Mouse (Mus musculus) hindbrain, embryonic 12.5 days (tissue): Measurements from ENCODE around the gene Derl3. TPM values are rescaled to one million over a fixed set of nuclear protein-coding genes. Genes with fewer than 3 reads are reported as not detected.
"Not testable (repeated sequence)": the region's sequence is repeated elsewhere in the genome, so short reads cannot be mapped to it uniquely, and the experiment has no call there.

ENCODE experiments used
- ATAC-seq: fragments of 200-750 bp; cut with Nextera tagmentation; 2 replicates; pipeline ENCODE4 v1.8.0; 2017; ENCODE audit warnings: moderate TSS enrichment; ENCODE audit not compliant: low FRiP score
- H3K27ac ChIP-seq: fragments of 300-500 bp; sonication (generic); 2 replicates; pipeline ENCODE4 v1.5.1; 2016; ENCODE audit warnings: mild to moderate bottlenecking
- H3K27me3 ChIP-seq: fragments of 300-500 bp; sonication (generic); 2 replicates; pipeline ENCODE4 v1.6.1; 2016; ENCODE audit warnings: mild to moderate bottlenecking
- H3K36me3 ChIP-seq: fragments of 300-500 bp; sonication (generic); 2 replicates; pipeline ENCODE4 v1.6.1; 2016; ENCODE audit warnings: mild to moderate bottlenecking
- H3K4me1 ChIP-seq: fragments of 300-500 bp; sonication (generic); 2 replicates; pipeline ENCODE4 v1.6.1; 2016
- H3K4me2 ChIP-seq: fragments of 300-500 bp; sonication (generic); replicated peaks from 2 replicates; pipeline ENCODE4 v1.6.1; 2016; ENCODE audit warnings: mild to moderate bottlenecking
- H3K4me3 ChIP-seq: fragments of 300-500 bp; sonication (generic); 2 replicates; pipeline ENCODE4 v1.5.1; 2016; ENCODE audit warnings: mild to moderate bottlenecking
- H3K9ac ChIP-seq: fragments of 300-500 bp; sonication (generic); 2 replicates; pipeline ENCODE4 v1.6.1; 2016; ENCODE audit warnings: mild to moderate bottlenecking, moderate library complexity
- H3K9me3 ChIP-seq: fragments of 300-500 bp; sonication (generic); replicated peaks from 2 replicates; pipeline ENCODE4 v1.6.1; 2016; ENCODE audit warnings: mild to moderate bottlenecking
- WGBS: fragments of 180-500 bp; shearing (Covaris S2); methylation state at CpG from one replicate; pipeline ENCODE4 v1.1.7; 2016; 5-methylcytosine and 5-hydroxymethylcytosine counted together
- polyA plus RNA-seq: library from polyadenylated mRNA; unstranded; fragments of >200 nt; fragmentation: Nextera tagmentation; extraction: Ambion mirVana; gene quantifications from 2 replicates; pipeline ENCODE4 v1.2.1, GENCODE M21; 2016

The Derl3 gene
- polyA plus RNA-seq, 1 experiment from 2014 or later = 2.9 TPM

- Histone ChIP-seq H3K27me3 (no peaks in the 10 kb centered on the region; the same call in 1 of the 2 replicates), H3K4me1 (peaks cover 18% of the 10 kb centered on the region), H3K4me3 (no peak overlapping the region), H3K9ac (no peak overlapping the region), H3K4me2 (no peak overlapping the region), H3K27ac (no peak overlapping the region), H3K36me3 (no peaks in the 10 kb centered on the region), H3K9me3 (no peaks in the 10 kb centered on the region)
- WGBS = 93% methylated on average over 10 of the region's 10 CpGs
- no peak for ATAC-seq
Observed at GRCm38 (mm10) chr10:75880351-75880750, 12.9 kb upstream of the Derl3 start.

DNA sequence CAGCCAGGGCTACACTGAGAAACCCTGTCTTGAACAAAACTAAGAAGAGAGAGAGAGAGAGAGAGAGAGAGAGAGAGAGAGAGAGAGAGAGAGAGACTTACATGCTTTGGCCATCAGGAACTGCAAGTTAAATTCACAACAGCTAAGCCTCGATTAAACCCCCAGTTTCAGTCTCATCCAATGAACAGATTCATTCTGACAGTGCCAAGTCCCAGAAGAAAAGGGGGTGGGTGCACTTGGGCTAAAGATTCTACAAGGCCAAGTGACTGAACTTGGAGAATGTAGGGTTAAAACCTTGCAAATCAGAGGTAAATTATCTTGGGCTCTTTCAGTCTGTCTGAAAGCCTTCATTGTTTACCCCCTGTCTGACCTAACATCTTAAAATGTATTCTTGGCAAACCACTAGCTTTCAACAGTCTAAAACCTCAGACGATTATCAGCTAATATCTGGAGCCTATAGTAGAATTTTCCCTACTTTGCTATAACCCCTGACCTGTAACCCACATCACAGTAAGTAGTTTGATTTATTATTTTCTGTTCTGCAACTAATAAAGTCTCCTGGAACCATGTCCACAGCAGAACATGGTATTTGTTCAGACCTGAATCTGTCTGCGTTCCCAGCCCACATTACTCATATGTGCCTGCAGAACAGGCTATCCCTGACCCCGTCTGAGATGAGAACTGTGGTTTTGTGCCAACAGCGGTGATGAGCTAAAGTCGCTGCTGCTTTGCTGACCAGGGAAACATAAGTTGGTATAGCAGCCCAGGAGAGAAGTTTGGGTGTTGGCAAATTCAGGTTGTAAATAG is 12.2 kb upstream of the Derl3 start:
- H3K4me3 ChIP-seq = no peak overlapping the region
- no peaks in the 10 kb centered on the region; the same call in 1 of the 2 replicates for H3K27me3 ChIP-seq
- WGBS = 60% methylated on average over 6 of the region's 6 CpGs
- no peaks in the 10 kb centered on the region for H3K36me3 ChIP-seq
- no peak overlapping the region for H3K4me2 ChIP-seq
- peak overlapping the region; percentile 76 for H3K27ac ChIP-seq
- no peak overlapping the region for H3K9ac ChIP-seq
- H3K4me1 ChIP-seq = peaks cover 18% of the 10 kb centered on the region
- no peaks in the 10 kb centered on the region for H3K9me3 ChIP-seq
- ATAC-seq = no peak

- no peak overlapping the region for H3K4me3 ChIP-seq
- H3K27ac ChIP-seq = peak overlapping the region; percentile 76
- peak overlapping the region; percentile 27 for H3K4me2 ChIP-seq
- H3K4me1 ChIP-seq = peaks cover 18% of the 10 kb centered on the region
- H3K9ac ChIP-seq = no peak overlapping the region
- 13% methylated on average over 20 of the region's 20 CpGs for WGBS
- ATAC-seq = peak; percentile 29; the same call in 1 of the 2 replicates
- H3K27me3 ChIP-seq = no peaks in the 10 kb centered on the region; the same call in 1 of the 2 replicates
- no peaks in the 10 kb centered on the region for H3K36me3 ChIP-seq
- no peaks in the 10 kb centered on the region for H3K9me3 ChIP-seq
Observed at GRCm38 (mm10) chr10:75881578-75882432, 11.4 kb upstream of the Derl3 start.

DNA sequence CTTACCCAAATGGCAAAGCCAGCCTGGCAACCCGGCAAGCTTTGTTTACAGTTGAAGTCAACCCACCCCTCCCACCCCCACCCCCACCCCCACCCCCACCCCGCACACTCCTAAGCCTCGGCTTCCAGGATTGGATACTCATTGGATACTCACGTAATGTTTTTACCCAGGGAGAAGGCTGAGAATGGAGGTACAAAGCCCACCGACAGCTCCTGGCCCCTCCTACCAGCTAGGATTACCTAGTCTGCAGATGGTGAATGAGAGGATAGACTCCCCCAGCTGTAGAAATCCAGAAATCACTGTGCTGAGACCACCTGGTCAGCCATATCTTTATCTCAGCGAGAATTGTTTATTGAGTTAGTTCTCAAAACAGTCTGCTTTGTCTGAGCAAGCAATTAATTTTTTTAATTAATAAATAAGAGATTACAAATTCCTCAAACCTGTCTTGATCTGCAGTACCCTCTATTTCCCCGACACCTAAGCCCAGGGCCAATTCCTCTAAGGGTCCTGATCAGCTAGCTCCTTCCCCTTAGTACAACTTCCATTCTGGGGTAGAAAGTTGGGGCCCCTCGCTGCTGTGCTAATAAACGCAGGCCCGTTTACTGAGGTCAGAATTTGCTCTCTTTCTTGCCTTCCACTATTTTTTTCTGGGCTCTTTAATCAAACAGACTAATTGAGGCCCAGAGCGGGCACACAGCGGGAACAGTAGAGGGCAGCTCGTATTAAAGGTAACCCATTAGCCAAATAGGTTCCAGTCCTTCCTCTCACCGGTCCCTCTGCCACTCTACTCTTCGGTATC is 10.6 kb upstream of the Derl3 start:
- Histone ChIP-seq H3K27me3 (no peaks in the 10 kb centered on the region; the same call in 1 of the 2 replicates), H3K36me3 (no peaks in the 10 kb centered on the region), H3K9ac (no peak overlapping the region), H3K4me3 (no peak overlapping the region), H3K9me3 (no peaks in the 10 kb centered on the region), H3K27ac (peak overlapping the region; percentile 76), H3K4me2 (peak overlapping the region; percentile 37), H3K4me1 (peaks cover 18% of the 10 kb centered on the region)
- 7% methylated on average over 15 of the region's 15 CpGs for WGBS
- peak; percentile 55; the same call in 1 of the 2 replicates for ATAC-seq

DNA sequence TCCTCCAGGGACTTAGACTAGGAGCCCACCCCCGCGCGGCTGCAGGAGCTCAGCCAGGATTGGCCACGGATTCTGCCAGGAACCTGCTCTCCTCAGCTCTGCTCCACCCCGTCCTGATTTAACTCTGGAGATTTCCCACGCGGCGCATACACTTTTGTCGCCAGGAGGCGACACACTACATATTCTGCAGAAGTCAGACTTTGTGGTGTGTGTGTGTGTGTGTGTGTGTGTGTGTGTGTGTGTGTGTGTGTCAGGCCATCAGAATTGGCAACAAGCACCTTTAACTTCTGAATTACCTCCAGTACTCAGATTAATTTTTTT is 10.0 kb upstream of the Derl3 start:
- H3K36me3 ChIP-seq = no peaks in the 10 kb centered on the region
- no peaks in the 10 kb centered on the region; the same call in 1 of the 2 replicates for H3K27me3 ChIP-seq
- peak overlapping the region; percentile 37 for H3K4me2 ChIP-seq
- WGBS = 5% methylated on average over 10 of the region's 10 CpGs
- H3K4me1 ChIP-seq = peaks cover 18% of the 10 kb centered on the region
- no peak overlapping the region for H3K9ac ChIP-seq
- peak; percentile 62 for ATAC-seq
- no peaks in the 10 kb centered on the region for H3K9me3 ChIP-seq
- H3K27ac ChIP-seq = 0 out of 2 replicates have a peak overlapping the region, but pooled peaks have one; percentile 7
- H3K4me3 ChIP-seq = no peak overlapping the region

DNA sequence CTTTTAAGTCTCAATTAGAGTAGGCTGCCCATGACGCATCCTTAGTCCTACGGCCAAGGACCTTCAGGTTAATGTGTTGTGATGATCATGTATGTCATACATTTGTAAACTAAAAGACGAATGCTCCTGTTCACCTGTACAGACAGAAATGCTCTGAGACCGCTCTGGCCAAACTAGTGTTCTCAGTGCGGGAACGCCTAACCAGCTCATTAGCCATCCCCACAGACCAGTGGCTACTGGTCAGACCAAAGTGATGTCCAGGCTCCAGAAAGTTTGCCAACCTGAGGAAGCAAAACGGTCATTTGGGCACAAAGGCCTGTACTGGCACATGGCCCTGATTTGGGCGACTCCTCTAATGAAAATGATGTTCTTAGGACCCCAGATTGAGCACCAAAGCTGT is 8.5 kb upstream of the Derl3 start:
- WGBS = 94% methylated on average over 8 of the region's 8 CpGs
- Histone ChIP-seq H3K9me3 (no peaks in the 10 kb centered on the region), H3K4me2 (no peak overlapping the region), H3K36me3 (no peaks in the 10 kb centered on the region), H3K4me3 (no peak overlapping the region), H3K27ac (no peak overlapping the region), H3K27me3 (no peaks in the 10 kb centered on the region; the same call in 1 of the 2 replicates), H3K9ac (no peak overlapping the region), H3K4me1 (peaks cover 26% of the 10 kb centered on the region)
- no peak for ATAC-seq

DNA sequence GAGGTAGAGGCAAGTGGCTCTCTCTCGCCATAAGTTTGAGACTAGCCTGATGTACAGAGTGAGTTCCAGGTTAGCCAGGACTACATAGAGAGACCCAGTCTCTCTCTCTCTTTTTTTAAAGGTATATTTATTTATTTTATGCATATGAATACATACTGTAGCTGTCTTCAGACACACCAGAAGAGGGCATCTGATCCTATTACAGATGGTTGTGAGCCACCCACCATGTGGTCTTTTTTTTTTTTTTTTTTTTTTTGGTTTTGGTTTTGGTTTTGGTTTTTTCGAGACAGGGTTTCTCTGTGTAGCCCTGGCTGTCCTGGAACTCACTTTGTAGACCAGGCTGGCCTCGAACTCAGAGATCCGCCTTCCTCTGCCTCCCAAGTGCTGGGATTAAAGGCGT is 5.7 kb upstream of the Derl3 start:
- not testable (repeated sequence) for H3K9ac ChIP-seq, H3K4me2 ChIP-seq, H3K27ac ChIP-seq, H3K27me3 ChIP-seq, ATAC-seq, H3K4me3 ChIP-seq, H3K9me3 ChIP-seq, H3K36me3 ChIP-seq
- 84% methylated on average over 5 of the region's 5 CpGs for WGBS
- peaks cover 14% of the 10 kb centered on the region for H3K4me1 ChIP-seq

DNA sequence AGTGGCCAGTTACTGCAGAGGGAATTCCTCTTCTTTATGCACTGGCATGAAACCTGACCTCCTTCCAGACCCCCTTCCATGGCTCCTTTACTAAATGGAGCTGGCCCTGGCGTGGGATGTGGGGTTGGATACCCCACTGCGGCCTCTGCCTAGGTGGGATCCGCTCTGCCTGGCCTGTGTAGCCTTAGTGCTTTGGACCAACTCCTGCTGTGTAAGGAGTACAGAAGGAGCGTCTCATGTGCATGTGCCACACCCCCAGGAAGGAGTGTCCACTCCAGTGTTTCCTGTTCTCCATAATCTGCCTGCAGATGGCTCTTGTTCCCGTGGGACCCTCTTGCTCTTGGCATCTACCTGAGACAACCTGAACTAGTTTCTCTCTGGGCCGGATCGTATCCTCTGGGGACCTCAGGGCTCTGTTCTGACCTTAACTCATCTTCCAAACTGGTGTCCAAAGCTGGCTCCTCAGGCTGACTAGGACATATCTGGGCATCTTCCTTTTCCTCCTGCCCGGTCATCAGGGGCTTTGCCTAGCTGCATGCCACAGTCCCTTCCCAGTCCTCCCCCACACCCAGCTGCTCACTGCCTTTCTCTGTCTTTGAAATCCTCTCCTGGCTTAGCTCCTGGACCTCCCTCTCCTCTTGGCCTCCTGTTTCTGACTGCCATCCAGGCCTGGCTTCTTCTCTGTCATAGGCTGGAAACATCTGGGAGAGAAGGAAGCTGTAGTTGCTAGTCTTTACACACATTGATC is 3.6 kb upstream of the Derl3 start:
- Histone ChIP-seq H3K4me3 (no peak overlapping the region), H3K9ac (no peak overlapping the region), H3K9me3 (no peaks in the 10 kb centered on the region), H3K4me1 (peaks cover 22% of the 10 kb centered on the region), H3K27ac (no peak overlapping the region), H3K4me2 (no peak overlapping the region), H3K27me3 (no peaks in the 10 kb centered on the region), H3K36me3 (peaks cover 6% of the 10 kb centered on the region)
- 43% methylated on average over 8 of the region's 8 CpGs for WGBS
- no peak for ATAC-seq

DNA sequence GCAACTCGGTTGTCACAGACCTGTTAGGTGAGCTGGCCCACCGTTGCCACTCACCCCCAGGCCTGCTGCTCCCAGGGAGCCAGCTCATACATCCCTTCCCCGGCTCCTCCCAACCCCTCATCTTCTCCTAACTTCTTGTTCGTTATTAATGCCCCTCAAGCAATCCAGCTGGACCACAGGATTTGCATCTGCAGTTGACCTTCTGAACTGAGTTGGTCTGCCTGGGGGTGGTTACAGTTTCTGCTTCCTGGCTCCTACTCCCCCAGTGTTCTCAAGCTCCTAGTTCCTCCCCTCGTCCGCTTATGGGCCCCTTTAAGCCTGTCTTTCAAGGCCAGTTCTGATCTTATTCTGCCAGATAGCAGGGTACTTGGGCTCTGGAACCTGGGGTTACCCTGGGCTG is 1.4 kb downstream of the Derl3 start:
- Histone ChIP-seq H3K36me3 (peaks cover 46% of the 10 kb centered on the region), H3K4me2 (no peak overlapping the region), H3K27me3 (no peaks in the 10 kb centered on the region), H3K4me1 (peaks cover 18% of the 10 kb centered on the region), H3K27ac (no peak overlapping the region), H3K4me3 (no peak overlapping the region), H3K9me3 (no peaks in the 10 kb centered on the region), H3K9ac (no peak overlapping the region)
- WGBS = 77% methylated on average over 6 of the region's 6 CpGs
- no peak for ATAC-seq

- ATAC-seq = no peak
- no peaks in the 10 kb centered on the region for H3K9me3 ChIP-seq
- 96% methylated on average over 5 of the region's 5 CpGs for WGBS
- H3K4me3 ChIP-seq = no peak overlapping the region
- no peak overlapping the region for H3K4me2 ChIP-seq
- no peak overlapping the region for H3K9ac ChIP-seq
- no peak overlapping the region for H3K27ac ChIP-seq
- no peaks in the 10 kb centered on the region for H3K27me3 ChIP-seq
- H3K36me3 ChIP-seq = peaks cover 53% of the 10 kb centered on the region
- peaks cover 16% of the 10 kb centered on the region for H3K4me1 ChIP-seq
Observed at GRCm38 (mm10) chr10:75895730-75896129, 2.5 kb downstream of the Derl3 start.

- Histone ChIP-seq H3K36me3 (peaks cover 58% of the 10 kb centered on the region), H3K9ac (no peak overlapping the region), H3K4me1 (peaks cover 16% of the 10 kb centered on the region), H3K27ac (no peak overlapping the region), H3K9me3 (no peaks in the 10 kb centered on the region), H3K27me3 (no peaks in the 10 kb centered on the region), H3K4me3 (no peak overlapping the region), H3K4me2 (no peak overlapping the region)
- ATAC-seq = no peak
- WGBS = 93% methylated on average over 1 of the region's 1 CpGs
Observed at GRCm38 (mm10) chr10:75896208-75896607, 3.0 kb downstream of the Derl3 start.
